Mouse (Mus musculus) embryonic facial prominence, embryonic 11.5 days (tissue): ENCODE measurements around the gene Scamp1. TPM values are rescaled to one million over a fixed set of nuclear protein-coding genes. Genes with fewer than 3 reads are reported as not detected.

Experiments
- ATAC-seq: fragments of 200-750 bp; cut with Nextera tagmentation; replicated peaks from 2 replicates; pipeline ENCODE4 v1.8.0; 2017; ENCODE audit warnings: low read depth; ENCODE audit not compliant: insufficient number of reproducible peaks, low FRiP score, low TSS enrichment
- DNase-seq: peaks from one replicate; pipeline ENCODE4 v3.0.0-alpha.2; 2015; ENCODE audit warnings: low spot score
- H3K27ac ChIP-seq: fragments of 300-500 bp; sonication (generic); replicated peaks from 2 replicates; pipeline ENCODE4 v1.5.1; 2014; ENCODE audit warnings: mild to moderate bottlenecking, low read depth, low read length, control low read depth
- H3K27me3 ChIP-seq: fragments of 300-500 bp; sonication (generic); 2 replicates; pipeline ENCODE4 v1.6.1; 2014; ENCODE audit warnings: mild to moderate bottlenecking, low read length, moderate library complexity, mixed read lengths; ENCODE audit not compliant: control insufficient read depth, insufficient read depth
- H3K36me3 ChIP-seq: fragments of 300-500 bp; sonication (generic); replicated peaks from 2 replicates; pipeline ENCODE4 v1.6.1; 2014; ENCODE audit warnings: low read depth, mild to moderate bottlenecking, low read length, moderate library complexity, mixed read lengths; ENCODE audit not compliant: control insufficient read depth, insufficient read depth
- H3K4me1 ChIP-seq: fragments of 300-500 bp; sonication (generic); 2 replicates; pipeline ENCODE4 v1.6.1; 2014; ENCODE audit warnings: low read length, mixed read lengths; ENCODE audit not compliant: control insufficient read depth, insufficient read depth
- H3K4me2 ChIP-seq: fragments of 300-500 bp; sonication (generic); 2 replicates; pipeline ENCODE4 v1.6.1; 2014; ENCODE audit warnings: low read depth, mild to moderate bottlenecking, control low read depth, low read length, moderate library complexity
- H3K4me3 ChIP-seq: fragments of 300-500 bp; sonication (generic); 2 replicates; pipeline ENCODE4 v1.5.1; 2014; ENCODE audit warnings: low read depth, low read length, control low read depth
- H3K9ac ChIP-seq: fragments of 300-500 bp; sonication (generic); replicated peaks from 2 replicates; pipeline ENCODE4 v1.6.1; 2014; ENCODE audit warnings: mild to moderate bottlenecking, control low read depth, low read length
- H3K9me3 ChIP-seq: fragments of 300-500 bp; sonication (generic); replicated peaks from 2 replicates; pipeline ENCODE4 v1.6.1; 2016; ENCODE audit warnings: mild to moderate bottlenecking, low read length, inconsistent platforms, mixed read lengths; ENCODE audit not compliant: control insufficient read depth
- WGBS: fragments of 180-500 bp; shearing (Covaris S2); extraction: QIAGEN DNeasy Blood & Tissue Kit; methylation state at CpG from one replicate; pipeline ENCODE4 v1.1.7; 2014; 5-methylcytosine and 5-hydroxymethylcytosine counted together
- polyA plus RNA-seq: library from polyadenylated mRNA; unstranded; fragments of >200 nt; fragmentation: Nextera tagmentation; extraction: Ambion mirVana; gene quantifications from 2 replicates; pipeline ENCODE4 v1.2.1, GENCODE M21; 2014

Gene Scamp1
- polyA plus RNA-seq, 1 experiment from 2014 or later, result 26.2 TPM

- H3K9ac ChIP-seq, result no peak overlapping the region
- WGBS, result 72% methylated on average over 5 of the region's 5 CpGs
- no peaks in the 10 kb centered on the region for H3K9me3 ChIP-seq
- H3K36me3 ChIP-seq, result no peaks in the 10 kb centered on the region
- no peak overlapping the region for H3K4me3 ChIP-seq
- ATAC-seq, result no peak
- no peak for DNase-seq
- no peaks in the 10 kb centered on the region for H3K4me1 ChIP-seq
- H3K27me3 ChIP-seq, result no peaks in the 10 kb centered on the region
- no peak overlapping the region for H3K4me2 ChIP-seq
- H3K27ac ChIP-seq, result no peak overlapping the region
These were observed 44.8 kb downstream of the Scamp1 start for GRCm38 (mm10) chr13:94240873-94241272.

DNA sequence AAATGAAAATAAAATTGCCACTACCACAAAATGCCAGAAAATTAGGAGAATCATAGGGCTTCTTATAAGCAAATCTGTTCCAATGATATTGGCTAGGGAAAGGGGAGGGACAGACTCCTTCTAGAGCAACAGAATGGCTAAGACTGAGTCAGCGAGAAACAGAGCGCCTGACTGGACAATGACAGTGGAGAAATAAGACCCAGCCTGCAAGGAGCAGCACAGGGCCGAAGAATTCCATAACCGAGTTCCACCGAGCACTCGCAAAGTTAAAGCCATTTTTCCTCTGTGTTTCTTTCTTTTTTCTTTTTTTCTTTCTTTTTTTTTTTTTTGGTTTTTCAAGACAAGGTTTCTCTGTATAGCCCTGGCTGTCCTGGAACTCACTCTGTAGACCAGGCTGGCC is 45.5 kb downstream of the Scamp1 start:
- no peak overlapping the region for H3K9ac ChIP-seq
- H3K27ac ChIP-seq, result no peak overlapping the region
- no peak overlapping the region for H3K4me3 ChIP-seq
- no peaks in the 10 kb centered on the region for H3K27me3 ChIP-seq
- 77% methylated on average over 6 of the region's 6 CpGs for WGBS
- no peaks in the 10 kb centered on the region for H3K4me1 ChIP-seq
- H3K9me3 ChIP-seq, result no peaks in the 10 kb centered on the region
- no peaks in the 10 kb centered on the region for H3K36me3 ChIP-seq
- ATAC-seq, result no peak
- DNase-seq, result no peak
- H3K4me2 ChIP-seq, result no peak overlapping the region

- no peaks in the 10 kb centered on the region for H3K27me3 ChIP-seq
- H3K4me2 ChIP-seq, result no peak overlapping the region
- no peaks in the 10 kb centered on the region for H3K36me3 ChIP-seq
- ATAC-seq (no peak), DNase-seq (no peak)
- 60% methylated on average over 4 of the region's 4 CpGs for WGBS
- no peak overlapping the region for H3K4me3 ChIP-seq
- H3K9me3 ChIP-seq, result no peaks in the 10 kb centered on the region
- H3K27ac ChIP-seq, result no peak overlapping the region
- no peaks in the 10 kb centered on the region for H3K4me1 ChIP-seq
- no peak overlapping the region for H3K9ac ChIP-seq
These were observed 46.2 kb downstream of the Scamp1 start for GRCm38 (mm10) chr13:94239488-94239887.

GRCm38 (mm10) chr13:94231871-94232270 is 53.8 kb downstream of the Scamp1 start:
- 89% methylated on average over 14 of the region's 14 CpGs for WGBS
- Histone ChIP-seq H3K36me3 (no peaks in the 10 kb centered on the region), H3K27ac (no peak overlapping the region), H3K9me3 (no peaks in the 10 kb centered on the region), H3K4me3 (no peak overlapping the region), H3K27me3 (no peaks in the 10 kb centered on the region), H3K4me1 (no peaks in the 10 kb centered on the region), H3K9ac (no peak overlapping the region), H3K4me2 (no peak overlapping the region)
- ATAC-seq (no peak), DNase-seq (no peak)

- Histone ChIP-seq H3K4me3 (no peak overlapping the region), H3K4me2 (no peak overlapping the region), H3K36me3 (no peaks in the 10 kb centered on the region), H3K9ac (no peak overlapping the region), H3K9me3 (no peaks in the 10 kb centered on the region), H3K27ac (no peak overlapping the region), H3K27me3 (no peaks in the 10 kb centered on the region), H3K4me1 (no peaks in the 10 kb centered on the region)
- DNase-seq (no peak), ATAC-seq (no peak)
- 94% methylated on average over 38 of the region's 38 CpGs for WGBS
These were observed 60.6 kb downstream of the Scamp1 start for GRCm38 (mm10) chr13:94224717-94225705.

DNA sequence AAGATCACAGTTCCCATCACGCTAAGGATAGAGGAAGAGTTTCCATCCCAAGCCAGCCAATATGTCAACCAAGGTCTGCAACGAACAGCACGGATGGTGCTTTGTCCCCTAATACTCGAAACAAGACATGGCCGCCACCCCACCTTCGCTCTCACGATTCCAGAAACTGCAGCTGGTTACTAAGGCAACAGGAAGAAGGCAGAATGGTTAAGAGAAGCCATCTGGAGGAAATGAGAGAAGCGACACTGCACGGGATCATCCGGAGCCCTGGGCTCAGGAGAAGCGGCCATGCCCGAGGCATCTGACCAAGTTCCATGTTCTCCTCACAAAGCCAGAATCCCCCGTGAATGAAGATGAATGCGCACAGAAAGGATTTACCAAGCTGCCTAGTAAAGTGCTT is 62.0 kb downstream of the Scamp1 start:
- Histone ChIP-seq H3K4me2 (no peak overlapping the region), H3K9me3 (no peaks in the 10 kb centered on the region), H3K36me3 (no peaks in the 10 kb centered on the region), H3K27me3 (no peaks in the 10 kb centered on the region), H3K27ac (no peak overlapping the region), H3K4me3 (no peak overlapping the region), H3K9ac (no peak overlapping the region), H3K4me1 (no peaks in the 10 kb centered on the region)
- peak; percentile 41 for DNase-seq
- ATAC-seq, result no peak
- WGBS, result 69% methylated on average over 14 of the region's 14 CpGs

- Histone ChIP-seq H3K36me3 (no peaks in the 10 kb centered on the region; the same call in 1 of the 2 replicates), H3K27ac (no peak overlapping the region), H3K4me1 (no peaks in the 10 kb centered on the region), H3K9ac (no peak overlapping the region), H3K9me3 (no peaks in the 10 kb centered on the region), H3K27me3 (no peaks in the 10 kb centered on the region), H3K4me3 (no peak overlapping the region), H3K4me2 (no peak overlapping the region)
- DNase-seq (no peak), ATAC-seq (no peak)
- WGBS, result 91% methylated on average over 2 of the region's 2 CpGs
These were observed 72.9 kb downstream of the Scamp1 start for GRCm38 (mm10) chr13:94212716-94213115.

- Histone ChIP-seq H3K9ac (no peak overlapping the region), H3K4me3 (no peak overlapping the region), H3K4me2 (no peak overlapping the region), H3K27me3 (no peaks in the 10 kb centered on the region), H3K36me3 (no peaks in the 10 kb centered on the region; the same call in 1 of the 2 replicates), H3K4me1 (no peaks in the 10 kb centered on the region), H3K9me3 (no peaks in the 10 kb centered on the region), H3K27ac (no peak overlapping the region)
- WGBS, result 91% methylated on average over 2 of the region's 2 CpGs
- DNase-seq (no peak), ATAC-seq (no peak)
These were observed 73.5 kb downstream of the Scamp1 start for GRCm38 (mm10) chr13:94212179-94212578.
